Mouse (Mus musculus): ENCODE measurements at regions not wholly inside any gene's neighbourhood (a gene's known extent, or its start where the extent isn't known, plus 50 kb on each side); places are given as distances from the start of the nearest gene placed in this dataset.

DNA sequence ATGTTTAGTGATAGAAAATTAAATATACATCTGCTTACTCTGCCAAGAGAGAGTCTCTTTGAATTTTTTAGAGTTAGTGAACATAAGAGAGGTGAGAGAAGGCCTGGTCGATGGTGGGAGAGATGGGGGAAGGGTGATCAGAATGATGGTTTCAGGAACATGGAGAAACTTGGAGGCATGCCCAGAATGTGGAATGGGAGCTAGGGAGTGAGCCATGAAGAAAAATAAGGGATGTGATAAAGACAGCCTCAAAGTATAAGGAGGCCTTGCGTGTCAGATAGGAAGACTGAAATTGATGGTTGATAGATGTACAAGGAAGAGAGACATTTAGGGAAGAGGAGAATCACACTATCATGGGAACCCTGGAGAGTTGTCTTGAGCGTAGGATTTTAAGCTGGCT lies 354.6 kb downstream of the Osr1 start:
- Histone ChIP-seq H3K36me3 (ENCODE audit: control insufficient read depth, insufficient read depth, low read length) (no peaks in the 10 kb centered on the region), H3K27ac (ENCODE audit: low read length) (no peak overlapping the region), H3K4me1 (replicated peaks; ENCODE audit: control insufficient read depth, insufficient read depth, low read length) (0 out of 2 replicates have a peak, but pooled peaks cover 3% of the 10 kb centered on the region), H3K27me3 (ENCODE audit: control insufficient read depth, insufficient read depth, low read depth, low read length) (no peaks in the 10 kb centered on the region), H3K4me3 (ENCODE audit: low read length) (no peak overlapping the region), H3K4me2 (ENCODE audit: low read depth, low read length) (no peak overlapping the region), H3K9me3 (ENCODE audit: control insufficient read depth, low read length) (no peaks in the 10 kb centered on the region), H3K9ac (ENCODE audit: low read length) (no peak overlapping the region)
- whole genome bisulfite sequencing: 39% methylated on average over 3 of the region's 3 CpGs
- ATAC-seq (ENCODE audit: low read depth): peak; percentile 43; the same call in 1 of the 2 replicates

DNA sequence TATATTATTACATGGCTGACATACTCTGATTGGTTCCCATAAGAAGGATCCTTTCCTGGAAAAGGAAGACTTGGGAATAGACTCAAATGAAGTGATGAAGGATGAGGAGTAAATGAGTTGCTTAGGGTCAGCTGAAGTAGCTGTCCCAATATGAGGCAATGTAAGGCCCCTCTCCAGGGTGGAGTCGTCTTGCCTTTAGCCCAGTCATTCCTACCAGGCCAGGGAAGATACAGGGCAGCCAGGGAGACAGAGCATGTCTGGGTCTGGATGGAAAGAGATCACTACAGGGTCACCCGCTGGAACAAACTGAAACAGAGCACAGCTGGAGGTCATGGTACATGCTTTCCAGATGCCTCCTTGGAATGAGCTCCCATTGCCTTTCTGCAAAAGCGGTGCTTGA lies 364.2 kb downstream of the Osr1 start:
- WGBS: 66% methylated on average over 3 of the region's 3 CpGs
- no peak overlapping the region for H3K4me3 ChIP-seq (ENCODE audit: low read length)
- ATAC-seq (ENCODE audit: low read depth): peak; percentile 78

DNA sequence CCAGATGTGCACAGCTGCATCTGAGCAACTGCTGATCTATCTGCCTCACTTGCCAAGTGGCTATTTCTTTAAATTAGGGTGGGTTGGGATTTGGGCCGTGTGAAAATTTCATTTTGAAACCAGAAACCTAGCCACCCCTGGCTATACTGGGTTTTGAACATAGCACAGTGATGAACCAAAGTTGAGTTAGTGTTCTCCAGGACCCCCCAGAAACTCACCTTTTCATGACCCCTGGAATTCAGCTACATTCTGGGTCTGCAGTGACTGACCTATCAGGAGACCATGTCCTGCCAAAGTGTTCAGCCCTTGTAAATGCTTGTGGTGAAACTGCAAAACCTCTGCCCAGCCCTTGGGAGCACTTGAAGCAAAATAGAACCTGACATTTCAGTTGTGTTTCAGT lies 371.4 kb downstream of the Osr1 start:
- H3K4me1 ChIP-seq (replicated peaks; ENCODE audit: control insufficient read depth, insufficient read depth, low read length): no peaks in the 10 kb centered on the region
- no peak overlapping the region for H3K9ac ChIP-seq (ENCODE audit: low read length)
- no peaks in the 10 kb centered on the region for H3K9me3 ChIP-seq (ENCODE audit: control insufficient read depth, low read length)
- no peak for ATAC-seq (ENCODE audit: low read depth)
- no peak overlapping the region for H3K4me3 ChIP-seq (ENCODE audit: low read length)
- H3K27ac ChIP-seq (ENCODE audit: low read length): no peak overlapping the region
- 69% methylated on average over 1 of the region's 1 CpGs for WGBS
- H3K4me2 ChIP-seq (ENCODE audit: low read depth, low read length): no peak overlapping the region
- H3K27me3 ChIP-seq (ENCODE audit: control insufficient read depth, insufficient read depth, low read depth, low read length): no peaks in the 10 kb centered on the region
- no peaks in the 10 kb centered on the region for H3K36me3 ChIP-seq (ENCODE audit: control insufficient read depth, insufficient read depth, low read length)

More for the DNA sequence above, 364.2 kb downstream of the Osr1 start:
- Histone ChIP-seq H3K36me3 (ENCODE audit: control insufficient read depth, insufficient read depth, low read length) (no peaks in the 10 kb centered on the region), H3K4me2 (ENCODE audit: low read depth, low read length) (no peak overlapping the region), H3K9me3 (ENCODE audit: control insufficient read depth, low read length) (no peaks in the 10 kb centered on the region), H3K27ac (ENCODE audit: low read length) (no peak overlapping the region), H3K9ac (ENCODE audit: low read length) (no peak overlapping the region), H3K27me3 (ENCODE audit: control insufficient read depth, insufficient read depth, low read depth, low read length) (no peaks in the 10 kb centered on the region), H3K4me1 (replicated peaks; ENCODE audit: control insufficient read depth, insufficient read depth, low read length) (no peaks in the 10 kb centered on the region)

DNA sequence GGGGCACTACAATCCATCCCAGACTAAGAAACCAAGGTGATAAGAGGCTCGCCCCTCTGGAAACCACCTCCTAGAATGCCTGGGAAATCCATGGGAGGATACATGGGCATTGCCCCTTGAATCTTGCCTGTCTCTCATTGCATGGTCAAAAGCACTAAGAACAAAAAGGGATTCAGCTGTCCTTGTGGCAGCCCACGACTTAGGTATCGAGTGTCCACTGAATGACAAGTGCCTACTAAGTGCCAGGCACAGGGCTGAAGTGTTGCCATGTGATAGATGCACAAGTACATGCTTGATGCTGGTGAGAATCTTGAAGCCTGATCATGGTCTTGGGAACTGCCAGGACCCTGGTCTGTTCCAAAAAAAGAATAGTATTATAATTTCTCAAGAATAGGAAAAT lies 371.9 kb downstream of the Osr1 start:
- H3K36me3 ChIP-seq (ENCODE audit: control insufficient read depth, insufficient read depth, low read length): no peaks in the 10 kb centered on the region
- H3K27me3 ChIP-seq (ENCODE audit: control insufficient read depth, insufficient read depth, low read depth, low read length): no peaks in the 10 kb centered on the region
- no peak overlapping the region for H3K9ac ChIP-seq (ENCODE audit: low read length)
- H3K4me2 ChIP-seq (ENCODE audit: low read depth, low read length): no peak overlapping the region
- H3K4me1 ChIP-seq (replicated peaks; ENCODE audit: control insufficient read depth, insufficient read depth, low read length): no peaks in the 10 kb centered on the region
- no peak for ATAC-seq (ENCODE audit: low read depth)
- 81% methylated on average over 3 of the region's 3 CpGs for WGBS
- H3K9me3 ChIP-seq (ENCODE audit: control insufficient read depth, low read length): no peaks in the 10 kb centered on the region
- H3K4me3 ChIP-seq (ENCODE audit: low read length): no peak overlapping the region
- no peak overlapping the region for H3K27ac ChIP-seq (ENCODE audit: low read length)

DNA sequence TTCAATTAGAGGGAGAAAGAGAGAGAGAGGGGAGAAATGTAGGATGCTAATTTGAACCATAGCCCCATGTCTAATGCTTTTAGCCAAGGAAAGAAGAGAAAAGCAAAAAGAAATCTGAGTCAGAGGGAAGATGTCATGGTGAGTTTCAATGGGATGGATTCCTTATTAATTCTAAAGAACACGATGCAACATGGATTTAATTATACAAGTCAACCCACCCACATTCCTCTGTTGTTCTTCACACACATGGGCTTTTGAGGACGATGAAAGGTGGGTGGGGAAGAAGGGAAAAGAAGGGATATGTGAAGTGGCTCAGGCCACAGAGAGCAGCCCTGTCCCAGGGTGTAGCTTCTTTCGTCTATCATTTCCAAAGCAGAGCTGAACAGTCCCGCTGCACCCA lies 378.9 kb downstream of the Osr1 start:
- ATAC-seq (ENCODE audit: low read depth): no peak
- no peak overlapping the region for H3K9ac ChIP-seq (ENCODE audit: low read length)

DNA sequence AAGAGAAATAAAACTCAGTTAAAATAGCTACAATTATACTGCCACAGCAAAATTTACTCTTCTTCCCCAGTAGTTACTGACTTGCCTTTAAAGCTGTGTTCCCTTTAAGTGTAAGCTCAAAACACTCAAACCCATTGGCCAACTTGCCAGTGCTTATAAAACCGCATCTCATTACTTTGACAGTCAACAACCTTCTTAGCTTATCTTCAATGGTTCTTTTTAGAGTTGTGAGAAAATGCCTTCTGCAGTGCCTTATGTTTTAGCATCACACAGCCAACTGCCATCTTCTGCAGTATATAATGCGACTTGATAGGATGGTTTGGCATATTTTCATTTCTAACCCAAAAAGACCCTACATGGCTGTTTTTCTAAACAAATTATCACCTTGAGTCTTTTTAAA lies 382.5 kb downstream of the Osr1 start:
- no peak overlapping the region for H3K27ac ChIP-seq (ENCODE audit: low read length)
- no peaks in the 10 kb centered on the region for H3K36me3 ChIP-seq (ENCODE audit: control insufficient read depth, insufficient read depth, low read length)
- H3K4me3 ChIP-seq (ENCODE audit: low read length): no peak overlapping the region
- H3K9me3 ChIP-seq (ENCODE audit: control insufficient read depth, low read length): no peaks in the 10 kb centered on the region
- ATAC-seq (ENCODE audit: low read depth): no peak
- H3K27me3 ChIP-seq (ENCODE audit: control insufficient read depth, insufficient read depth, low read depth, low read length): no peaks in the 10 kb centered on the region
- H3K9ac ChIP-seq (ENCODE audit: low read length): no peak overlapping the region
- H3K4me2 ChIP-seq (ENCODE audit: low read depth, low read length): no peak overlapping the region
- no peaks in the 10 kb centered on the region for H3K4me1 ChIP-seq (replicated peaks; ENCODE audit: control insufficient read depth, insufficient read depth, low read length)
- WGBS: 88% methylated on average over 2 of the region's 2 CpGs

More for the DNA sequence above, 378.9 kb downstream of the Osr1 start:
- H3K27me3 ChIP-seq (ENCODE audit: control insufficient read depth, insufficient read depth, low read depth, low read length): no peaks in the 10 kb centered on the region
- H3K4me3 ChIP-seq (ENCODE audit: low read length): no peak overlapping the region
- WGBS: 79% methylated on average over 4 of the region's 4 CpGs
- H3K9me3 ChIP-seq (ENCODE audit: control insufficient read depth, low read length): no peaks in the 10 kb centered on the region
- no peak overlapping the region for H3K4me2 ChIP-seq (ENCODE audit: low read depth, low read length)
- H3K27ac ChIP-seq (ENCODE audit: low read length): no peak overlapping the region
- no peaks in the 10 kb centered on the region for H3K4me1 ChIP-seq (replicated peaks; ENCODE audit: control insufficient read depth, insufficient read depth, low read length)
- H3K36me3 ChIP-seq (ENCODE audit: control insufficient read depth, insufficient read depth, low read length): no peaks in the 10 kb centered on the region

DNA sequence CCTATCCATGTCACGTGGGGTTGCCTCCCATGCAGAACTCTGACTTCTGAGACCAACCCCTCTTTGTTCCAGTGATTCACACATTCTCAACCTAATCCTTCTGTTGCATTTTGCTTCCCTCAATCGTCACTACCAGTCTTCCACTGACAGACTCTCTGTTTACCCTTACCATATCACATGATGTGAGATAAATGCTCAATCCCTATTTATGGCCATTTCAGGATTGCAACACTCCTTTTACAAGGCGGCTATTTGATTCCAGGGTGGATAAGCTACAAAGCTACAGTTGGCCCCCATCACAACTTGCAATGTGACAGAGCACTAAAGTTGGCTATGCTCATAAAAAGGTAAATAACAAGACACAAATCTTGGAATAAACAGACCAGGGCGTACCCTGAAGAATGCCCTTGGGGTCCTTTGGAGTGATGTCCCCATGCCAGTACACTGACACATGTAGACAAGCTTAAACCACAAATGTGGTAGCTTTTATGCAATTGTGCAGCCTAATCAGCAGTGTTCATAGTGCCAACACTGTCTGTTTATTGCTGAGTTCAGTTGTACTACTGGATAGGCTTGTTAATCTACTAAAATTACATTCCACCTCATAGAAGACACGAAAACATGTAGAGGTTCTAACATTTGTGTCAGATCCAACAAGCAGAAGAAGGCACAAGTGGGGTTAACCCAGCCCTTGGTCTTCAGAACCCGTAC lies 384.4 kb downstream of the Osr1 start:
- H3K9ac ChIP-seq (ENCODE audit: low read length): no peak overlapping the region
- H3K9me3 ChIP-seq (ENCODE audit: control insufficient read depth, low read length): no peaks in the 10 kb centered on the region
- H3K36me3 ChIP-seq (ENCODE audit: control insufficient read depth, insufficient read depth, low read length): no peaks in the 10 kb centered on the region
- H3K4me3 ChIP-seq (ENCODE audit: low read length): no peak overlapping the region
- H3K4me2 ChIP-seq (ENCODE audit: low read depth, low read length): no peak overlapping the region
- no peaks in the 10 kb centered on the region for H3K27me3 ChIP-seq (ENCODE audit: control insufficient read depth, insufficient read depth, low read depth, low read length)
- no peak overlapping the region for H3K27ac ChIP-seq (ENCODE audit: low read length)
- no peaks in the 10 kb centered on the region for H3K4me1 ChIP-seq (replicated peaks; ENCODE audit: control insufficient read depth, insufficient read depth, low read length)
- 67% methylated on average over 6 of the region's 6 CpGs for WGBS
- ATAC-seq (ENCODE audit: low read depth): no peak

GRCm38 (mm10) chr12:9969390-9969789 lies 399.5 kb downstream of the Osr1 start:
- Histone ChIP-seq H3K36me3 (ENCODE audit: control insufficient read depth, insufficient read depth, low read length) (no peaks in the 10 kb centered on the region), H3K4me2 (ENCODE audit: low read depth, low read length) (no peak overlapping the region), H3K9me3 (ENCODE audit: control insufficient read depth, low read length) (no peaks in the 10 kb centered on the region), H3K4me1 (replicated peaks; ENCODE audit: control insufficient read depth, insufficient read depth, low read length) (no peaks in the 10 kb centered on the region), H3K27ac (ENCODE audit: low read length) (no peak overlapping the region), H3K9ac (ENCODE audit: low read length) (no peak overlapping the region), H3K27me3 (ENCODE audit: control insufficient read depth, insufficient read depth, low read depth, low read length) (no peaks in the 10 kb centered on the region), H3K4me3 (ENCODE audit: low read length) (no peak overlapping the region)
- WGBS: 53% methylated on average over 1 of the region's 1 CpGs
- no peak for ATAC-seq (ENCODE audit: low read depth)

GRCm38 (mm10) chr12:9970771-9971170 lies 399.0 kb upstream of the Nt5c1b start:
- WGBS: 79% methylated on average over 2 of the region's 2 CpGs
- ATAC-seq (ENCODE audit: low read depth): no peak
- H3K4me1 ChIP-seq (replicated peaks; ENCODE audit: control insufficient read depth, insufficient read depth, low read length): no peaks in the 10 kb centered on the region

More at GRCm38 (mm10) chr12:9970771-9971170, 399.0 kb upstream of the Nt5c1b start:
- no peaks in the 10 kb centered on the region for H3K27me3 ChIP-seq (ENCODE audit: control insufficient read depth, insufficient read depth, low read depth, low read length)
- H3K27ac ChIP-seq (ENCODE audit: low read length): no peak overlapping the region
- no peaks in the 10 kb centered on the region for H3K36me3 ChIP-seq (ENCODE audit: control insufficient read depth, insufficient read depth, low read length)
- H3K4me3 ChIP-seq (ENCODE audit: low read length): no peak overlapping the region
- H3K4me2 ChIP-seq (ENCODE audit: low read depth, low read length): no peak overlapping the region
- no peaks in the 10 kb centered on the region for H3K9me3 ChIP-seq (ENCODE audit: control insufficient read depth, low read length)
- no peak overlapping the region for H3K9ac ChIP-seq (ENCODE audit: low read length)

Measured in lung, embryonic 16.5 days (tissue).